ENCODE assay signal across 12 mouse cellular contexts in genomic region chr5:118877831-118878230, GRCm38 (mm10).
DNase-seq lines count a peak whose midpoint lies in the region; ATAC-seq and TF ChIP-seq lines count a peak whose summit lies in the region.
"Had no signal": no experiment of that assay in that cellular context is flagged by ENCODE, and none has a peak within 500 bp of the region (broad histone marks: within the 10 kb centered on the region; RNA-seq: fewer than 3 reads in every experiment).

No protein-coding gene starts in this region.

- H3K4me2 ChIP-seq in kidney, embryonic 15.5 days = peak overlapping the region; percentile 61
- peak overlapping the region; percentile 69 for H3K4me2 ChIP-seq in intestine, embryonic 15.5 days (replicated peaks)

- 19% methylated on average over 9 of the region's 10 CpGs for WGBS in kidney, embryonic 15.5 days
- WGBS in kidney, adult 2 months = 32% methylated on average over 10 of the region's 10 CpGs
- 20% methylated on average over 9 of the region's 10 CpGs for WGBS in intestine, embryonic 15.5 days

- H3K9ac ChIP-seq in kidney, embryonic 15.5 days = no peak overlapping the region
- no peak overlapping the region for H3K9ac ChIP-seq in intestine, embryonic 15.5 days

- no peak for ATAC-seq in kidney, embryonic 15.5 days (replicated peaks; ENCODE audit: low FRiP score)
- no peak for ATAC-seq in intestine, embryonic 15.5 days
- no peak for ATAC-seq in megakaryocyte-erythroid progenitor cell, adult 5-6 weeks (replicated peaks; ENCODE audit: low FRiP score, low TSS enrichment, poor library complexity, severe bottlenecking)

- no peak for TF ChIP-seq CTCF in kidney, adult 2 months (conservative IDR thresholded peaks at IDR 0.05; ENCODE audit: insufficient read depth, insufficient read length, low read depth, low read length)

- 0 out of 2 replicates have a peak overlapping the region, but pooled peaks have one; percentile 18 for H3K27ac ChIP-seq in kidney, embryonic 15.5 days
- H3K27ac ChIP-seq in kidney, adult 2 months (ENCODE audit: insufficient read depth, low read depth, low read length) = no peak overlapping the region
- H3K27ac ChIP-seq in intestine, embryonic 15.5 days = no peak overlapping the region
- H3K27ac ChIP-seq: hindbrain, embryonic 10.5 days; left cerebral cortex, adult 2 months; macrophage had no signal

- no peaks in the 10 kb centered on the region for H3K36me3 ChIP-seq in kidney, embryonic 15.5 days
- no peaks in the 10 kb centered on the region for H3K36me3 ChIP-seq in kidney, adult 2 months (ENCODE audit: control insufficient read depth, insufficient read depth, low read length)
- no peaks in the 10 kb centered on the region for H3K36me3 ChIP-seq in intestine, embryonic 15.5 days
- H3K36me3 ChIP-seq: hindbrain, embryonic 10.5 days had no signal

- peaks cover 51% of the 10 kb centered on the region for H3K27me3 ChIP-seq in kidney, embryonic 15.5 days
- peaks cover 1% of the 10 kb centered on the region; the same call in 1 of the 2 replicates for H3K27me3 ChIP-seq in kidney, adult 2 months (replicated peaks; ENCODE audit: control insufficient read depth, insufficient read depth, low read length)
- peaks cover 4% of the 10 kb centered on the region for H3K27me3 ChIP-seq in intestine, embryonic 15.5 days (replicated peaks)

- TF ChIP-seq POLR2A in kidney, adult 2 months (IDR thresholded peaks at IDR 0.05; ENCODE audit: low read depth, low read length) = no peak

- no peaks in the 10 kb centered on the region for H3K9me3 ChIP-seq in kidney, embryonic 15.5 days (replicated peaks)
- no peaks in the 10 kb centered on the region for H3K9me3 ChIP-seq in intestine, embryonic 15.5 days
- H3K9me3 ChIP-seq: hindbrain, embryonic 10.5 days had no signal

- H3K4me1 ChIP-seq in kidney, embryonic 15.5 days = peaks cover 17% of the 10 kb centered on the region
- no peaks in the 10 kb centered on the region for H3K4me1 ChIP-seq in kidney, adult 2 months (ENCODE audit: control insufficient read depth, insufficient read depth, low read length)
- no peaks in the 10 kb centered on the region for H3K4me1 ChIP-seq in intestine, embryonic 15.5 days (replicated peaks)

- no peak overlapping the region; the same call in 1 of the 2 replicates for H3K4me3 ChIP-seq in kidney, embryonic 15.5 days (replicated peaks)
- no peak overlapping the region for H3K4me3 ChIP-seq in kidney, adult 2 months (ENCODE audit: insufficient read depth, low read depth, low read length)
- no peak overlapping the region for H3K4me3 ChIP-seq in intestine, embryonic 15.5 days (replicated peaks)
- H3K4me3 ChIP-seq: left cerebral cortex, adult 2 months had no signal

- DNase-seq in embryo, embryonic 9.5 days (ENCODE audit: extremely low spot score) = peak; percentile 30
- no peak for DNase-seq in embryo, embryonic 10 days (ENCODE audit: low spot score)
- no peak for DNase-seq in kidney, adult 2 months
- DNase-seq in adrenal gland, postnatal 36 days = peak; percentile 20 to 46
- no peak for DNase-seq in right cerebral cortex, postnatal 36 days (ENCODE audit: low spot score in 2 of 2)
- DNase-seq: cerebellum, adult 11-12 months had no signal

Comparison
In these comparisons a context has a peak if more than half of its experiments do, and no peak if none do; other contexts are left out.
1. DNase-seq: peak in embryo, embryonic 9.5 days (single experiment) and adrenal gland, postnatal 36 days (2 of 2); none in embryo, embryonic 10 days (single experiment), kidney, adult 2 months (single experiment) and right cerebral cortex, postnatal 36 days (0 of 2).